Mouse (Mus musculus): Measurements from ENCODE around the gene Vat1l. TPM values are rescaled to one million over a fixed set of nuclear protein-coding genes. Genes with fewer than 3 reads are reported as not detected.

The Vat1l gene
- polyA plus RNA-seq, 1 experiment, result not detected

DNA sequence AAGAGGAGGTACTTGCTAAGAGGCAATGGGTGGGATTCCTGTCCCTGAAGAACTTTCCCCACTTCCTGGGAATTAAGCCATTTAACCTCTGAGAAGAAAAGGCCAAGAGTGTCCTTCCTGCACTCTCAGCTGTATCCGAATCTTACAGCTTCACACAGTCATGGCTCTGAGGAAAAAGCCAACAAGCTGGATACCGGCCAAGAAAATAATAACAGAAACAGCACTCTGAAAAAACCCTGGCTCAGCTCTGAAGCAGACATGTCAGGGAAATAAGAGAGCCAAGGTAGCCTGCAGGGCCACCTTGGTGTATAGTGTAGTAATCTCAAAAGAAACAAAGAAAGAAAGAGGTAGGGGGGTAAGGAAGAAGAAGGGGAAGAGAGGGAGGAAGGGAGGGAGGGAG, 6.4 kb upstream of the Vat1l start:
- H3K27ac ChIP-seq (ENCODE audit: control insufficient read depth, insufficient read depth, low read depth, low read length, poor library complexity), result no peak overlapping the region
- H3K4me1 ChIP-seq (ENCODE audit: control insufficient read depth, insufficient read depth, low read length), result no peaks in the 10 kb centered on the region
- 72% methylated on average over 2 of the region's 2 CpGs for WGBS
- no peak for TF ChIP-seq CTCF (IDR thresholded peaks at IDR 0.05; ENCODE audit: control insufficient read depth, insufficient read depth, low read length)
- TF ChIP-seq POLR2A (IDR thresholded peaks at IDR 0.05; ENCODE audit: borderline replicate concordance, control insufficient read depth, low read depth, low read length), result no peak
- no peak overlapping the region for H3K4me3 ChIP-seq (replicated peaks; ENCODE audit: control insufficient read depth, low read depth, low read length)

GRCm38 (mm10) chr8:114206421-114206983, 1.1 kb downstream of the Vat1l start:
- TF ChIP-seq POLR2A (IDR thresholded peaks at IDR 0.05; ENCODE audit: borderline replicate concordance, control insufficient read depth, low read depth, low read length) (no peak), CTCF (IDR thresholded peaks at IDR 0.05; ENCODE audit: control insufficient read depth, insufficient read depth, low read length) (no peak)
- Histone ChIP-seq H3K4me3 (replicated peaks; ENCODE audit: control insufficient read depth, low read depth, low read length) (no peak overlapping the region), H3K4me1 (ENCODE audit: control insufficient read depth, insufficient read depth, low read length) (no peaks in the 10 kb centered on the region), H3K27ac (ENCODE audit: control insufficient read depth, insufficient read depth, low read depth, low read length, poor library complexity) (no peak overlapping the region)
- 5% methylated on average over 8 of the region's 8 CpGs for WGBS

GRCm38 (mm10) chr8:114207026-114207425, 1.6 kb downstream of the Vat1l start:
- WGBS, result 37% methylated on average over 4 of the region's 4 CpGs
- Histone ChIP-seq H3K27ac (ENCODE audit: control insufficient read depth, insufficient read depth, low read depth, low read length, poor library complexity) (no peak overlapping the region), H3K4me3 (replicated peaks; ENCODE audit: control insufficient read depth, low read depth, low read length) (no peak overlapping the region), H3K4me1 (ENCODE audit: control insufficient read depth, insufficient read depth, low read length) (no peaks in the 10 kb centered on the region)
- TF ChIP-seq CTCF (IDR thresholded peaks at IDR 0.05; ENCODE audit: control insufficient read depth, insufficient read depth, low read length), result no peak
- no peak for TF ChIP-seq POLR2A (IDR thresholded peaks at IDR 0.05; ENCODE audit: borderline replicate concordance, control insufficient read depth, low read depth, low read length)

GRCm38 (mm10) chr8:114220779-114221178, 15.4 kb downstream of the Vat1l start:
- H3K27ac ChIP-seq (ENCODE audit: control insufficient read depth, insufficient read depth, low read depth, low read length, poor library complexity), result no peak overlapping the region
- 80% methylated on average over 3 of the region's 3 CpGs for WGBS
- TF ChIP-seq CTCF (IDR thresholded peaks at IDR 0.05; ENCODE audit: control insufficient read depth, insufficient read depth, low read length), result no peak
- no peak for TF ChIP-seq POLR2A (IDR thresholded peaks at IDR 0.05; ENCODE audit: borderline replicate concordance, control insufficient read depth, low read depth, low read length)
- H3K4me1 ChIP-seq (ENCODE audit: control insufficient read depth, insufficient read depth, low read length), result no peaks in the 10 kb centered on the region
- no peak overlapping the region for H3K4me3 ChIP-seq (replicated peaks; ENCODE audit: control insufficient read depth, low read depth, low read length)

GRCm38 (mm10) chr8:114222001-114222400, 16.6 kb downstream of the Vat1l start:
- Histone ChIP-seq H3K27ac (ENCODE audit: control insufficient read depth, insufficient read depth, low read depth, low read length, poor library complexity) (no peak overlapping the region), H3K4me3 (replicated peaks; ENCODE audit: control insufficient read depth, low read depth, low read length) (no peak overlapping the region), H3K4me1 (ENCODE audit: control insufficient read depth, insufficient read depth, low read length) (no peaks in the 10 kb centered on the region)
- TF ChIP-seq CTCF (IDR thresholded peaks at IDR 0.05; ENCODE audit: control insufficient read depth, insufficient read depth, low read length), result no peak
- no peak for TF ChIP-seq POLR2A (IDR thresholded peaks at IDR 0.05; ENCODE audit: borderline replicate concordance, control insufficient read depth, low read depth, low read length)
- 71% methylated on average over 2 of the region's 2 CpGs for WGBS

GRCm38 (mm10) chr8:114224001-114224400, 18.6 kb downstream of the Vat1l start:
- no peak for TF ChIP-seq CTCF (IDR thresholded peaks at IDR 0.05; ENCODE audit: control insufficient read depth, insufficient read depth, low read length)
- TF ChIP-seq POLR2A (IDR thresholded peaks at IDR 0.05; ENCODE audit: borderline replicate concordance, control insufficient read depth, low read depth, low read length), result no peak
- no peaks in the 10 kb centered on the region for H3K4me1 ChIP-seq (ENCODE audit: control insufficient read depth, insufficient read depth, low read length)
- 88% methylated on average over 2 of the region's 2 CpGs for WGBS
- H3K27ac ChIP-seq (ENCODE audit: control insufficient read depth, insufficient read depth, low read depth, low read length, poor library complexity), result no peak overlapping the region
- no peak overlapping the region for H3K4me3 ChIP-seq (replicated peaks; ENCODE audit: control insufficient read depth, low read depth, low read length)

GRCm38 (mm10) chr8:114251321-114252065, 46.1 kb downstream of the Vat1l start:
- Histone ChIP-seq H3K4me1 (ENCODE audit: control insufficient read depth, insufficient read depth, low read length) (no peaks in the 10 kb centered on the region), H3K4me3 (replicated peaks; ENCODE audit: control insufficient read depth, low read depth, low read length) (no peak overlapping the region), H3K27ac (ENCODE audit: control insufficient read depth, insufficient read depth, low read depth, low read length, poor library complexity) (no peak overlapping the region)
- TF ChIP-seq POLR2A (IDR thresholded peaks at IDR 0.05; ENCODE audit: borderline replicate concordance, control insufficient read depth, low read depth, low read length) (no peak), CTCF (IDR thresholded peaks at IDR 0.05; ENCODE audit: control insufficient read depth, insufficient read depth, low read length) (no peak)
- WGBS, result 68% methylated on average over 3 of the region's 3 CpGs

DNA sequence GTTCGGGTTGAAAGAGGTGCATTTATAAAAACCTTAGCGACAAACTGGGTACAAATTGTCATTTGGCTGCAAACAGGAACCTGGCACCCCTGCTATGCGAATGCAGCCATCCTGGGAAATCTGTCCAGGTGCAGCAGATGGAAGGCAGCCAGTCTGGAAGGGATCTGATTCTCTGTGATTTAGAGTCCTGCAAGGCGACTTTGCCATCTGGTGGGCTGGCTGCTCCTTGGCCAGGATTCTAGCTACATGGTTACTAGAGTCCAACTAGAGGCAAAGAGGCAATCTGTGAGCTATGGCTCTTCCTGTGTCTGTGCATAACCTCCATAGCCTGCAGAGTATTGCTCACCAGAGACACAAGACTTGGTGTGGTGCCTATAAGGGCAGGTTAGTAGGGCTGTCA, 53.3 kb downstream of the Vat1l start:
- H3K27ac ChIP-seq (ENCODE audit: control insufficient read depth, insufficient read depth, low read depth, low read length, poor library complexity), result no peak overlapping the region
- H3K4me1 ChIP-seq (ENCODE audit: control insufficient read depth, insufficient read depth, low read length), result no peaks in the 10 kb centered on the region
- 75% methylated on average over 4 of the region's 4 CpGs for WGBS
- H3K4me3 ChIP-seq (replicated peaks; ENCODE audit: control insufficient read depth, low read depth, low read length), result no peak overlapping the region
- TF ChIP-seq POLR2A (IDR thresholded peaks at IDR 0.05; ENCODE audit: borderline replicate concordance, control insufficient read depth, low read depth, low read length) (no peak), CTCF (IDR thresholded peaks at IDR 0.05; ENCODE audit: control insufficient read depth, insufficient read depth, low read length) (no peak)
